Mouse (Mus musculus): Measurements from ENCODE around the gene Ythdc1. TPM values are rescaled to one million over a fixed set of nuclear protein-coding genes. Genes with fewer than 3 reads are reported as not detected.
"Not testable (repeated sequence)": the region's sequence is repeated elsewhere in the genome, so short reads cannot be mapped to it uniquely, and the experiment has no call there.

Ythdc1 gene
- polyA plus RNA-seq, 1 experiment from 2014 or later: 12.3 TPM

- H3K27me3 ChIP-seq (ENCODE audit: control insufficient read depth, insufficient read depth, low read depth, low read length); H3K4me3 ChIP-seq (ENCODE audit: low read depth, low read length); H3K4me1 ChIP-seq (ENCODE audit: control insufficient read depth, low read depth, low read length); H3K9ac ChIP-seq (ENCODE audit: low read depth, low read length); H3K4me2 ChIP-seq (ENCODE audit: low read depth, low read length); H3K36me3 ChIP-seq (ENCODE audit: control insufficient read depth, insufficient read depth); H3K9me3 ChIP-seq (replicated peaks; ENCODE audit: control insufficient read depth, low read length); ATAC-seq (ENCODE audit: low read depth); H3K27ac ChIP-seq (ENCODE audit: low read length): not testable (repeated sequence)
- 64% methylated on average over 13 of the region's 13 CpGs for WGBS (ENCODE audit: insufficient replicate concordance)
Observed at GRCm38 (mm10) chr5:86856505-86856904, 52.5 kb downstream of the Ythdc1 start.

- H3K4me2 ChIP-seq (ENCODE audit: low read depth, low read length): no peak overlapping the region
- no peaks in the 10 kb centered on the region for H3K4me1 ChIP-seq (ENCODE audit: control insufficient read depth, low read depth, low read length)
- H3K36me3 ChIP-seq (ENCODE audit: control insufficient read depth, insufficient read depth): no peaks in the 10 kb centered on the region
- WGBS (ENCODE audit: insufficient replicate concordance): 27% methylated on average over 1 of the region's 1 CpGs
- no peak overlapping the region for H3K4me3 ChIP-seq (ENCODE audit: low read depth, low read length)
- H3K27ac ChIP-seq (ENCODE audit: low read length): no peak overlapping the region
- no peak overlapping the region for H3K9ac ChIP-seq (ENCODE audit: low read depth, low read length)
- no peaks in the 10 kb centered on the region for H3K9me3 ChIP-seq (replicated peaks; ENCODE audit: control insufficient read depth, low read length)
- ATAC-seq (ENCODE audit: low read depth): no peak
- H3K27me3 ChIP-seq (ENCODE audit: control insufficient read depth, insufficient read depth, low read depth, low read length): no peaks in the 10 kb centered on the region
Observed at GRCm38 (mm10) chr5:86857682-86858081, 53.7 kb downstream of the Ythdc1 start.

DNA sequence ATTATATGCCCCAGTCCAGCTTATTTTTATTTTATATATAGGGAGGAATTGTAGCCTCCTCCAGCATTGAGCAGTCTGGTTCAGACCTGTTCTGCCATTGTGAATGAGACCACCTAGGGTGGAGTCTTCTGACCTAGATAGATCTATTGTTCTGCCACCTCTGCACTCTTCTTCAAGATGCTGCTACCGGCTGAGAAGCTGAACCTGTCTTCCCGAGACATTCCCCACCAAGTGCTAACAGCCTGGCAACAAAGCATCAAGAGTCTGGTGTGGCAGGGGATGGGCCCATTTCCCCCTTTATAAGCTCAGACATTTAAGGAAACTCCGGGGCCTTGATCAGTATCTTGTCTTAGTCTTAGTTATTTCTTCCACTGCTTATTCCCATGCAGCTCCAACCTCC, 54.3 kb downstream of the Ythdc1 start:
- Histone ChIP-seq H3K4me2 (ENCODE audit: low read depth, low read length) (no peak overlapping the region), H3K9ac (ENCODE audit: low read depth, low read length) (no peak overlapping the region), H3K27ac (ENCODE audit: low read length) (no peak overlapping the region), H3K36me3 (ENCODE audit: control insufficient read depth, insufficient read depth) (no peaks in the 10 kb centered on the region), H3K4me1 (ENCODE audit: control insufficient read depth, low read depth, low read length) (no peaks in the 10 kb centered on the region), H3K27me3 (ENCODE audit: control insufficient read depth, insufficient read depth, low read depth, low read length) (no peaks in the 10 kb centered on the region), H3K4me3 (ENCODE audit: low read depth, low read length) (no peak overlapping the region), H3K9me3 (replicated peaks; ENCODE audit: control insufficient read depth, low read length) (no peaks in the 10 kb centered on the region)
- ATAC-seq (ENCODE audit: low read depth): no peak
- 40% methylated on average over 3 of the region's 3 CpGs for whole genome bisulfite sequencing (ENCODE audit: insufficient replicate concordance)

- no peaks in the 10 kb centered on the region for H3K36me3 ChIP-seq (ENCODE audit: control insufficient read depth, insufficient read depth)
- H3K27ac ChIP-seq (ENCODE audit: low read length): no peak overlapping the region
- 27% methylated on average over 1 of the region's 1 CpGs for WGBS (ENCODE audit: insufficient replicate concordance)
- no peak for ATAC-seq (ENCODE audit: low read depth)
- no peaks in the 10 kb centered on the region for H3K27me3 ChIP-seq (ENCODE audit: control insufficient read depth, insufficient read depth, low read depth, low read length)
- no peaks in the 10 kb centered on the region for H3K9me3 ChIP-seq (replicated peaks; ENCODE audit: control insufficient read depth, low read length)
- H3K4me3 ChIP-seq (ENCODE audit: low read depth, low read length): no peak overlapping the region
- H3K4me1 ChIP-seq (ENCODE audit: control insufficient read depth, low read depth, low read length): no peaks in the 10 kb centered on the region
- H3K4me2 ChIP-seq (ENCODE audit: low read depth, low read length): no peak overlapping the region
- H3K9ac ChIP-seq (ENCODE audit: low read depth, low read length): no peak overlapping the region
Observed at GRCm38 (mm10) chr5:86871877-86872276, 67.9 kb downstream of the Ythdc1 start.

Other genes with a start within 250 kb of the Ythdc1 start
- gene Tmprss11f, start 171.8 kb upstream of the Ythdc1 start, polyA plus RNA-seq (2015; fragmentation: Nextera tagmentation; extraction: Ambion mirVana): not detected in 2 replicates
- not detected in 2 replicates for gene Tmprss11b, start 127.9 kb upstream of the Ythdc1 start, polyA plus RNA-seq (2015; fragmentation: Nextera tagmentation; extraction: Ambion mirVana)
- not detected in 2 replicates for gene Tmprss11e, start 58.4 kb upstream of the Ythdc1 start, polyA plus RNA-seq (2015; fragmentation: Nextera tagmentation; extraction: Ambion mirVana)
- gene Ugt2b34, start 102.7 kb downstream of the Ythdc1 start, polyA plus RNA-seq (2015; fragmentation: Nextera tagmentation; extraction: Ambion mirVana): 74.2 and 74.6 TPM in 2 replicates
- 1.0 and 1.3 TPM in 2 replicates for gene Ugt2b1, start 122.3 kb downstream of the Ythdc1 start, polyA plus RNA-seq (2015; fragmentation: Nextera tagmentation; extraction: Ambion mirVana)
- gene Ugt2b35, start 196.6 kb downstream of the Ythdc1 start, polyA plus RNA-seq (2015; fragmentation: Nextera tagmentation; extraction: Ambion mirVana): 1.1 and 1.3 TPM in 2 replicates